Mouse (Mus musculus): ENCODE data around the gene Grhl1. TPM values are rescaled to one million over a fixed set of nuclear protein-coding genes. Genes with fewer than 3 reads are reported as not detected.
A peak's percentile ranks its signal among the peaks of the same experiment; 100 is the strongest.
"Not testable (repeated sequence)": the region's sequence is repeated elsewhere in the genome, so short reads cannot be mapped to it uniquely, and the experiment has no call there.

Grhl1 gene
- polyA plus RNA-seq, 1 experiment from 2014 or later, result 0.42 TPM

DNA sequence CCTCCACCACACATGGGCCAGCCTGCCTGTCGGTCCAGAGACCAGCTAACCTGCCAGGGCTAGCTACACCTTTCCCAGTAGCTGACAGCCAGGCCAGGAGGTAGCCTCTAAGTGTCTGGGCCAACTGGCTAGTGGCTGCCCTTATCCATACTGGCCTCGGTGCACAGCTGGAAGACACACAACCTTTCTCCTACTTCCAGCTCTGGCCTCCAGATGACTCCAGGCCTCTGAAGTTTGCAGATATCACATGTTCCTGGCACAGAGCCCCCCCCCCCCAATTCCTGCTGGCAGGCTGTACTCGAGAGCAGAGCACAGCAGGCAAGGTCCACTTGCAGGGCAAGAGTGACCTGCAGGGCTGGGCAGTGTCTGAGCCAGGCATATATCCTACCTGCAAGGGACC is 55.1 kb downstream of the Grhl1 start:
- H3K4me2 ChIP-seq (ENCODE audit: low read depth, low read length), result no peak overlapping the region
- no peak overlapping the region for H3K27ac ChIP-seq (ENCODE audit: low read length)
- no peaks in the 10 kb centered on the region for H3K36me3 ChIP-seq (ENCODE audit: control insufficient read depth, insufficient read depth)
- peaks cover 5% of the 10 kb centered on the region for H3K4me1 ChIP-seq (ENCODE audit: control insufficient read depth, low read depth, low read length)
- 49% methylated on average over 3 of the region's 3 CpGs for WGBS (ENCODE audit: insufficient replicate concordance)
- H3K9me3 ChIP-seq (replicated peaks; ENCODE audit: control insufficient read depth, low read length), result no peaks in the 10 kb centered on the region
- H3K4me3 ChIP-seq (ENCODE audit: low read depth, low read length), result no peak overlapping the region
- no peak overlapping the region for H3K9ac ChIP-seq (ENCODE audit: low read depth, low read length)
- peak; percentile 7; the same call in 1 of the 2 replicates for ATAC-seq (ENCODE audit: low read depth)
- no peaks in the 10 kb centered on the region for H3K27me3 ChIP-seq (ENCODE audit: control insufficient read depth, insufficient read depth, low read depth, low read length)

DNA sequence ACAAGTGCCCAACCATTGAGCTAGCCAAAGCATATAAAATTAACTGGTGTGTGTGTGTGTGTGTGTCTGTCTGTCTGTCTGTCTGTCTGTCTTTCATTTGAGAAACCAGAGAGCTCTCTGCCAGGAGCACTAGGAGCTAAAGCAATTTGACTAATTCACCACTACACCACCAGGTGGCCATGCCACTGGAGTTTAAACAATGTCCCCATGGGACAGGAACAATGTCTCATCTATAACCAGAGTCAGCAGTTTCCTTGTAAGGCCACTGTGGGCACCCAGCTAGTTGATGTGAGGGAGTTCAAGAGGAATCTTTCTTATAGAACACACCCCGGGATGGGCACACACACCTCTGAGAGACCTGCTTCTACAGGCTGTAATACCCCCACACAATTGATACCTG is 58.1 kb downstream of the Grhl1 start:
- Histone ChIP-seq H3K9ac (ENCODE audit: low read depth, low read length) (no peak overlapping the region), H3K27ac (ENCODE audit: low read length) (no peak overlapping the region), H3K9me3 (replicated peaks; ENCODE audit: control insufficient read depth, low read length) (no peaks in the 10 kb centered on the region), H3K4me3 (ENCODE audit: low read depth, low read length) (no peak overlapping the region), H3K36me3 (ENCODE audit: control insufficient read depth, insufficient read depth) (no peaks in the 10 kb centered on the region), H3K4me2 (ENCODE audit: low read depth, low read length) (no peak overlapping the region), H3K4me1 (ENCODE audit: control insufficient read depth, low read depth, low read length) (peaks cover 32% of the 10 kb centered on the region), H3K27me3 (ENCODE audit: control insufficient read depth, insufficient read depth, low read depth, low read length) (no peaks in the 10 kb centered on the region)
- ATAC-seq (ENCODE audit: low read depth), result no peak
- 52% methylated on average over 1 of the region's 1 CpGs for WGBS (ENCODE audit: insufficient replicate concordance)

DNA sequence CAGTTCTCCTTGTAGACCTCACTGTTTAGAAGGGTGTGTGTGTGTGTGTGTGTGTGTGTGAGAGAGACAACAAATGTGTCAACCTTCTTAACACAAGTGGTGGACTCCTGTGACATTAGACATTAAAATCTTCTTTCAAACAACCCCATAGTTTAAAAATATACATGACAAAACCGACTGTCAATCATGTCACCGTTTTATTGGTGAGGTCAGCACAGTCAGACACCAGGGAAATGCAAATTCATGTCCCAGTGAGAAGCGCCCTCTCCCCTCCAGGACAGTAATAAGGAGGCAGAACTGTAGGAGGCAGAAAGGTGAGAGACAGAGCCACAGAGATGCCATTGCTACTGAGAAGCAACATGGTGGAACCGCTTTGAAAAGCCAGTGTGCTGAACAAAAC is 60.3 kb downstream of the Grhl1 start:
- ATAC-seq (ENCODE audit: low read depth), result no peak
- H3K27ac ChIP-seq (ENCODE audit: low read length), result no peak overlapping the region
- no peak overlapping the region for H3K4me2 ChIP-seq (ENCODE audit: low read depth, low read length)
- no peaks in the 10 kb centered on the region for H3K36me3 ChIP-seq (ENCODE audit: control insufficient read depth, insufficient read depth)
- H3K4me3 ChIP-seq (ENCODE audit: low read depth, low read length), result no peak overlapping the region
- H3K9me3 ChIP-seq (replicated peaks; ENCODE audit: control insufficient read depth, low read length), result no peaks in the 10 kb centered on the region
- peaks cover 38% of the 10 kb centered on the region for H3K4me1 ChIP-seq (ENCODE audit: control insufficient read depth, low read depth, low read length)
- H3K27me3 ChIP-seq (ENCODE audit: control insufficient read depth, insufficient read depth, low read depth, low read length), result no peaks in the 10 kb centered on the region
- whole genome bisulfite sequencing (ENCODE audit: insufficient replicate concordance), result 59% methylated on average over 4 of the region's 4 CpGs
- H3K9ac ChIP-seq (ENCODE audit: low read depth, low read length), result no peak overlapping the region

DNA sequence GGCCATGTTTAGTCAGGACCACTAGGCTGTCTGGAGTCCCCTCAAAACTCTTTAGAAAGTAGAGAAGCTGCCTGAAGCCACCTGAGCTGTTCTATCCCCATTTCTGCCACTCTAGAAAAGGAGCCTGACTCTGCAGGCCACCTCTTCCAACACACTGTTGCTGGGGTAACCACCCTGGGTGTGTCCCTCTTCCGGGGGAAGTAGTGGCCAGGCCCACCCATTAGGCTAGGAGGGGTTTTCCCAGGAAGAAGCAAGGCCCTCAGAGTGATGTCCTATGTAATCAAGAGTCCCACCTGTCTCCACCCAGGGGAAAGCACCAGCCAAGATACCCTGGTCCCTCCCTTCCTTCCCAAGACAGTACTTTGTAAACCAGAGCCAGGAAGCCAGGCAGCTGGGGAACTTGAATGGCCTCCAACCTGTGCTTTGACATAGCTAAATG is 61.7 kb downstream of the Grhl1 start:
- Histone ChIP-seq H3K4me1 (ENCODE audit: control insufficient read depth, low read depth, low read length) (peaks cover 38% of the 10 kb centered on the region), H3K27me3 (ENCODE audit: control insufficient read depth, insufficient read depth, low read depth, low read length) (no peaks in the 10 kb centered on the region), H3K36me3 (ENCODE audit: control insufficient read depth, insufficient read depth) (no peaks in the 10 kb centered on the region), H3K9ac (ENCODE audit: low read depth, low read length) (peak overlapping the region; percentile 17; the same call in 1 of the 2 replicates), H3K9me3 (replicated peaks; ENCODE audit: control insufficient read depth, low read length) (no peaks in the 10 kb centered on the region), H3K4me3 (ENCODE audit: low read depth, low read length) (no peak overlapping the region), H3K27ac (ENCODE audit: low read length) (peak overlapping the region; percentile 92), H3K4me2 (ENCODE audit: low read depth, low read length) (peak overlapping the region; percentile 24)
- ATAC-seq (ENCODE audit: low read depth), result peak; percentile 80
- WGBS (ENCODE audit: insufficient replicate concordance), result 4% methylated on average over 1 of the region's 1 CpGs

DNA sequence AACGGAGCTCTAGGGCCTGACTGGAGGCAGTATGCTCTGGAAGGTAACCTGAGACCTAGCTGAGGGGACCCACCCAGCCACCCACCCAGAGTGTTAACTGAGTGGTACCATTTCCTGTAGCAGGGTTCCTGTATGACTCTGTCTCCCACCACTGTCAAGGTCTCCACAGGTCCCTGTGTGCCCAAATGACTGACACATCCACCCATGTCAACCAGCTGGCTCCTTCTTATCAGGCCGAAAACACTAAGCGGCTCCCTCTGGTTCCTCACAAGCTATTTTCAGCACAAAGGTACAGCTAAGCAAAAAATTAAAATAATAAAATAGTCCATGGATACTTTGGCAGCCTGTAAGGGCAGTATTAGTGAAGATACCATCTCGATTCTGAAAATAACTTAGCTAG is 62.1 kb downstream of the Grhl1 start:
- H3K9ac ChIP-seq (ENCODE audit: low read depth, low read length), result peak overlapping the region; percentile 17; the same call in 1 of the 2 replicates
- no peaks in the 10 kb centered on the region for H3K9me3 ChIP-seq (replicated peaks; ENCODE audit: control insufficient read depth, low read length)
- H3K27me3 ChIP-seq (ENCODE audit: control insufficient read depth, insufficient read depth, low read depth, low read length), result no peaks in the 10 kb centered on the region
- ATAC-seq (ENCODE audit: low read depth), result peak; percentile 68
- H3K4me3 ChIP-seq (ENCODE audit: low read depth, low read length), result no peak overlapping the region
- peak overlapping the region; percentile 7; the same call in 1 of the 2 replicates for H3K4me2 ChIP-seq (ENCODE audit: low read depth, low read length)
- WGBS (ENCODE audit: insufficient replicate concordance), result 27% methylated on average over 4 of the region's 4 CpGs
- H3K27ac ChIP-seq (ENCODE audit: low read length), result peak overlapping the region; percentile 92
- H3K4me1 ChIP-seq (ENCODE audit: control insufficient read depth, low read depth, low read length), result peaks cover 41% of the 10 kb centered on the region
- H3K36me3 ChIP-seq (ENCODE audit: control insufficient read depth, insufficient read depth), result no peaks in the 10 kb centered on the region

DNA sequence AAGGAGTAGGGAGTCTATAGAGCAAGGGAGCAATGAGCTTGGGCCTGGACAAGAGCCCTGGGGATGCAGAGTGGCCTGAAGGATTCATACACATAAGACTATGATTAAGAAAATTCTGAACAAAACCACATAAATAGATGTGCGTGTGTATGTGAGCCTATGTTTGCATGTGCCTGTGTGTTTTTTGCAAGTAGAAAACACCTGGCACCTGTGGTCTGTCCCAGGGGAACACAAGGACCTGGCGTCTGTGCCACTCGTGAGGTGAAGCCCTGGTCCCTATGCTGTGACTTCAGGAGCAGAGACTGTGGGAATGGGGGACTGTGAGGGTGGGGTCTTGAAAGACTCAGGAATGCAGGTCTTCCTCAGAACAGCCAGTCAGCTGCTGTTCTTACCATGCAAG is 62.6 kb downstream of the Grhl1 start:
- 68% methylated on average over 3 of the region's 3 CpGs for WGBS (ENCODE audit: insufficient replicate concordance)
- H3K27ac ChIP-seq (ENCODE audit: low read length), result peak overlapping the region; percentile 92
- no peak for ATAC-seq (ENCODE audit: low read depth)

DNA sequence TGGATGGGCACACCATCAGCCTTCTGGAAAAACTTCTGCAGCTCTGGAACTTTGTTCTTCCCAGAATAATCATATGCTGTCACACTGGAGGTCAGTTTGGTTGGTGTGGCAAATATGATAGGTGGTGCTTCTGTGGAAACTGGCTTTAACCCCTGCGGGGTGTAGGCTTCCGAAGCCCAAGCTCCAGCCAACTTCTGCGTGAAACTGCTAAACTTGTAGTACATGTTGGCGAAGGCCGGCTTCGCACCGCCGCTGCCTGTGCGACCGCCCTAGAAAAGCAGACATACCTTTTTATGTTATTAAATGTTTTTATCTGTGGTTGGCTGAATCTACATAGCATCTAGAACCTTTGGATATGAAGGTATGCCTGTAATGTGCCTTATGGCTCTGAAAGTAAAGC is 66.7 kb downstream of the Grhl1 start:
- not testable (repeated sequence) for H3K4me2 ChIP-seq (ENCODE audit: low read depth, low read length); H3K27me3 ChIP-seq (ENCODE audit: control insufficient read depth, insufficient read depth, low read depth, low read length); ATAC-seq (ENCODE audit: low read depth); H3K9me3 ChIP-seq (replicated peaks; ENCODE audit: control insufficient read depth, low read length); H3K36me3 ChIP-seq (ENCODE audit: control insufficient read depth, insufficient read depth); H3K4me3 ChIP-seq (ENCODE audit: low read depth, low read length); H3K9ac ChIP-seq (ENCODE audit: low read depth, low read length); H3K27ac ChIP-seq (ENCODE audit: low read length)
- 92% methylated on average over 10 of the region's 10 CpGs for WGBS (ENCODE audit: insufficient replicate concordance)
- peaks cover 45% of the 10 kb centered on the region for H3K4me1 ChIP-seq (ENCODE audit: control insufficient read depth, low read depth, low read length)

More for the DNA sequence above, 62.6 kb downstream of the Grhl1 start:
- Histone ChIP-seq H3K36me3 (ENCODE audit: control insufficient read depth, insufficient read depth) (no peaks in the 10 kb centered on the region), H3K4me1 (ENCODE audit: control insufficient read depth, low read depth, low read length) (peaks cover 45% of the 10 kb centered on the region), H3K9me3 (replicated peaks; ENCODE audit: control insufficient read depth, low read length) (no peaks in the 10 kb centered on the region), H3K9ac (ENCODE audit: low read depth, low read length) (no peak overlapping the region), H3K4me2 (ENCODE audit: low read depth, low read length) (no peak overlapping the region), H3K4me3 (ENCODE audit: low read depth, low read length) (no peak overlapping the region), H3K27me3 (ENCODE audit: control insufficient read depth, insufficient read depth, low read depth, low read length) (no peaks in the 10 kb centered on the region)

DNA sequence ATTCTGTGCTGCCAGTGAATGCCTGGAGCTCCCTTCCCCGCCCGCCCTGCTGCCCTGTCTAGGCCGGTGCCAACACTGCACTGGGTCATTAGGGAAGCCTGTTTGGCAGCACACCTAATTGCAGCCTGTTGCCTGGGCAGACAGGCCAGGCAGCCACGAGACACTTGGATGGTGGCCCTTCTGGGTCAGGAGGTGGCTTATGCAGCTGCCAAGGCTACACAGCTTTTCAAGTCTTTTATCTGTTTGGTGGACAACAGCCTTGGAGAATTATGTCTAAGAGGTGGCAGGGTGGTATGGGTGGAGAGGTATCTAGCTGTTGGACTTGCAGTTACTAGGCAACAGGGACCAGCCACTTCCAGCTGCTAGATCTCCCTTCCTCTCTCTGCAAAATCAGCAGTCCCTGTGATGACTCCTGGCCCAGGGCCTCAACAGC is 70.3 kb downstream of the Grhl1 start:
- ATAC-seq (ENCODE audit: low read depth), result no peak
- H3K9me3 ChIP-seq (replicated peaks; ENCODE audit: control insufficient read depth, low read length), result no peaks in the 10 kb centered on the region
- no peaks in the 10 kb centered on the region for H3K27me3 ChIP-seq (ENCODE audit: control insufficient read depth, insufficient read depth, low read depth, low read length)
- no peak overlapping the region for H3K9ac ChIP-seq (ENCODE audit: low read depth, low read length)
- H3K4me2 ChIP-seq (ENCODE audit: low read depth, low read length), result no peak overlapping the region
- H3K4me3 ChIP-seq (ENCODE audit: low read depth, low read length), result no peak overlapping the region
- H3K36me3 ChIP-seq (ENCODE audit: control insufficient read depth, insufficient read depth), result no peaks in the 10 kb centered on the region
- 62% methylated on average over 4 of the region's 4 CpGs for WGBS (ENCODE audit: insufficient replicate concordance)
- peaks cover 59% of the 10 kb centered on the region for H3K4me1 ChIP-seq (ENCODE audit: control insufficient read depth, low read depth, low read length)
- H3K27ac ChIP-seq (ENCODE audit: low read length), result no peak overlapping the region; the same call in 1 of the 2 replicates

DNA sequence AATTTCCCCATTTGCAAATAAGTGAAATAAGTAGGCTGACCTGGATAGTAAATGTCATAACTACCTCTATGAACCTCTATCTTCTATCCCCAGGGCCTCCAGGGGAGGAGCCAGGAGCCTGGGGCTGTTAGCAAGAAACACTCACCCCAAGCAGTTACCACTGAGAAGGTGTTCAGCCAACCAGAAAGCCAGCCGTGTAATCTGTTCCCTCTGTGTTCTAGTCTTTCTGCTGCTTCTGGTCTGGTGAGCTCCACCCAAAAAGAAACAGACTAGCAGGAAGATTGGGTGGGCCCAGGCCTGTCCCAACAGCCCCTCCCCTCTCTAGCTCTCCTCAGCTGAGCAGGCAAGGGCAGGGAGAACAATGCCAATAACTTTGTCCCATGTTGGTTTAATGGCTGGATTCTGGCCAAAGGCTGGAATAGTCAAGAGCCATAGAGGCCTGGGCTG is 72.1 kb downstream of the Grhl1 start:
- no peaks in the 10 kb centered on the region for H3K9me3 ChIP-seq (replicated peaks; ENCODE audit: control insufficient read depth, low read length)
- H3K27me3 ChIP-seq (ENCODE audit: control insufficient read depth, insufficient read depth, low read depth, low read length), result no peaks in the 10 kb centered on the region
- H3K4me2 ChIP-seq (ENCODE audit: low read depth, low read length), result peak overlapping the region; percentile 49
- H3K27ac ChIP-seq (ENCODE audit: low read length), result peak overlapping the region; percentile 97
- no peaks in the 10 kb centered on the region for H3K36me3 ChIP-seq (ENCODE audit: control insufficient read depth, insufficient read depth)
- peak; percentile 90 for ATAC-seq (ENCODE audit: low read depth)
- H3K9ac ChIP-seq (ENCODE audit: low read depth, low read length), result peak overlapping the region; percentile 56
- peaks cover 70% of the 10 kb centered on the region for H3K4me1 ChIP-seq (ENCODE audit: control insufficient read depth, low read depth, low read length)
- WGBS (ENCODE audit: insufficient replicate concordance), result 35% methylated on average over 1 of the region's 1 CpGs
- 0 out of 2 replicates have a peak overlapping the region, but pooled peaks have one; percentile 5 for H3K4me3 ChIP-seq (ENCODE audit: low read depth, low read length)
